Mouse (Mus musculus): ENCODE measurements around the gene Zscan4b.
"Not testable (repeated sequence)": the region's sequence is repeated elsewhere in the genome, so short reads cannot be mapped to it uniquely, and the experiment has no call there.

Gene Zscan4b

GRCm38 (mm10) chr7:10904950-10905349 is at the start of gene Zscan4b:
Gene Zscan4b (minus strand): TSS chr7:10905050.
- not testable (repeated sequence) for DNase-seq (ENCODE audit: low spot score in 2 of 2)
